Comparison of ENCODE assay signal across 12 mouse cellular contexts in the genomic region with DNA sequence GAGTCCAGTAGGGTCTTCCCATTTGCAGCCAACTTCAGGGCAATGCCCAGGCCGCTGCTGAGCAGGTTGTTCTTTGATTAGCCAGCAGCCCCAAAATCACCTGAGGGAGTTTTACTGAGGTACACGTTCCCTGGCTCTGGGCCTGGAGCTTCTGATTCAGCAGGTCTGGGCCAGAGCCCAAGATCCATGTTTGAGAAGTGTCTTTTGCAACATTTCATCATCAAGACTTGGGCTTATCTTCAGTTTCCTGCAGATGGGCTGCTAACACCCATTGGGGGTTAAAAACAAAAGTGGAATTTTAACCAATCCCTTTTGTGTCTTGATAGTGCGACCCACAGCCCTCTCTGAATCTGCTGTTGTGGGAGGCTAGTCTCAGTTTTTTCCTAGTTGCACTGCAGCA. TPM values are rescaled to one million over a fixed set of nuclear protein-coding genes. Genes with fewer than 3 reads are reported as not detected.
A peak's percentile ranks its signal among the peaks of the same experiment; 100 is the strongest.
DNase-seq lines count a peak whose midpoint lies in the region; ATAC-seq and TF ChIP-seq lines count a peak whose summit lies in the region.
"Had no signal": no experiment of that assay in that cellular context is flagged by ENCODE, and none has a peak within 500 bp of the region (broad histone marks: within the 10 kb centered on the region; RNA-seq: fewer than 3 reads in every experiment).

No protein-coding gene starts in this region.

- H3K9ac ChIP-seq in neural tube, embryonic 15.5 days (replicated peaks), result no peak overlapping the region
- no peak overlapping the region for H3K9ac ChIP-seq in forebrain, embryonic 16.5 days (replicated peaks; ENCODE audit: low read depth, low read length)
- H3K9ac ChIP-seq: forebrain, embryonic 12.5 days; limb, embryonic 13.5 days had no signal

- H3K4me2 ChIP-seq in neural tube, embryonic 15.5 days, result no peak overlapping the region
- H3K4me2 ChIP-seq in forebrain, embryonic 16.5 days (ENCODE audit: low read length), result no peak overlapping the region
- H3K4me2 ChIP-seq: forebrain, embryonic 12.5 days; limb, embryonic 13.5 days had no signal

- H3K4me1 ChIP-seq in neural tube, embryonic 15.5 days, result peaks cover under 1% of the 10 kb centered on the region; the same call in 1 of the 2 replicates
- H3K4me1 ChIP-seq in forebrain, embryonic 16.5 days (replicated peaks; ENCODE audit: control insufficient read depth, insufficient read depth, low read length), result no peaks in the 10 kb centered on the region
- H3K4me1 ChIP-seq: forebrain, embryonic 12.5 days; limb, embryonic 13.5 days had no signal

- H3K27me3 ChIP-seq in neural tube, embryonic 15.5 days (replicated peaks), result no peaks in the 10 kb centered on the region
- H3K27me3 ChIP-seq in forebrain, embryonic 16.5 days (replicated peaks; ENCODE audit: control insufficient read depth, insufficient read depth, low read length), result no peaks in the 10 kb centered on the region
- H3K27me3 ChIP-seq: forebrain, embryonic 12.5 days; limb, embryonic 13.5 days had no signal

- peak; percentile 13 for DNase-seq in gastrocnemius, adult 2 months
- no peak for DNase-seq in gastrocnemius, adult 8-10 months (ENCODE audit: low spot score in 2 of 2)
- DNase-seq in 416B (ENCODE audit: low read depth), result peak; percentile 49
- DNase-seq in brain, adult 2 months (ENCODE audit: low read depth, low spot score), result peak; percentile 58
- DNase-seq: kidney, postnatal 4 days had no signal

- no peak overlapping the region for H3K27ac ChIP-seq in gastrocnemius, adult 2 months
- H3K27ac ChIP-seq in neural tube, embryonic 15.5 days (replicated peaks), result no peak overlapping the region
- H3K27ac ChIP-seq in forebrain, embryonic 16.5 days (ENCODE audit: low read length), result no peak overlapping the region
- H3K27ac ChIP-seq: forebrain, embryonic 12.5 days; limb, embryonic 13.5 days had no signal

- peak; percentile 81 for ATAC-seq in granulocyte monocyte progenitor cell, adult 5-6 weeks (replicated peaks; ENCODE audit: poor library complexity, severe bottlenecking)
- no peak for ATAC-seq in neural tube, embryonic 15.5 days (ENCODE audit: low FRiP score)
- ATAC-seq in forebrain, embryonic 16.5 days, result no peak
- ATAC-seq: CD4-positive, CD25-positive, alpha-beta regulatory T cell, adult 4 months; intestine, postnatal 0 days had no signal

- intact Hi-C loops in gastrocnemius, adult 2 months (cut with DNase I), result no loop called here

- H3K4me3 ChIP-seq in gastrocnemius, adult 2 months, result no peak overlapping the region
- H3K4me3 ChIP-seq in neural tube, embryonic 15.5 days (replicated peaks), result no peak overlapping the region
- H3K4me3 ChIP-seq in forebrain, embryonic 16.5 days (replicated peaks; ENCODE audit: low read length), result no peak overlapping the region
- H3K4me3 ChIP-seq: forebrain, embryonic 12.5 days; limb, embryonic 13.5 days had no signal

- no peak for TF ChIP-seq CTCF in gastrocnemius, adult 2 months (IDR thresholded peaks at IDR 0.05)

- no peaks in the 10 kb centered on the region for H3K9me3 ChIP-seq in neural tube, embryonic 15.5 days (replicated peaks)
- no peaks in the 10 kb centered on the region for H3K9me3 ChIP-seq in forebrain, embryonic 16.5 days (ENCODE audit: control insufficient read depth, low read length)
- H3K9me3 ChIP-seq: forebrain, embryonic 12.5 days; limb, embryonic 13.5 days had no signal

- 84% methylated on average over 3 of the region's 3 CpGs for WGBS in neural tube, embryonic 15.5 days
- WGBS in forebrain, embryonic 16.5 days, result 57% methylated on average over 3 of the region's 3 CpGs

- no peaks in the 10 kb centered on the region for H3K36me3 ChIP-seq in neural tube, embryonic 15.5 days
- H3K36me3 ChIP-seq in forebrain, embryonic 16.5 days (ENCODE audit: control insufficient read depth, insufficient read depth), result no peaks in the 10 kb centered on the region
- H3K36me3 ChIP-seq: forebrain, embryonic 12.5 days; limb, embryonic 13.5 days had no signal

RNA-seq across cellular contexts. Expression of gene Mtm1, which starts 10.3 kb away (rescaled TPM):
- 10 to 100 TPM; 12.9 to 13.9 TPM for total RNA-seq in gastrocnemius, adult 2 months (2021)
- 10 to 100 TPM; 11.7 to 13.9 (median 12.5) TPM for total RNA-seq in gastrocnemius, adult 8-10 months (2022)
- total RNA-seq in granulocyte monocyte progenitor cell, adult 5-6 weeks (2014; fragmentation: Nextera tagmentation), result 26.0 and 28.3 TPM in 2 replicates
- 28.8 and 43.0 TPM in 2 replicates for total RNA-seq in granulocyte monocyte progenitor cell, adult 5-6 weeks (2017)
- polyA plus RNA-seq in neural tube, embryonic 15.5 days (2015; fragmentation: Nextera tagmentation; extraction: Ambion mirVana), result 5.4 and 5.7 TPM in 2 replicates
- polyA plus RNA-seq in forebrain, embryonic 16.5 days (2015; fragmentation: Nextera tagmentation; extraction: Ambion mirVana), result 4.4 and 5.5 TPM in 2 replicates

Comparison
In these comparisons a context has a peak if more than half of its experiments do, and no peak if none do; other contexts are left out.
1. DNase-seq: peak in gastrocnemius, adult 2 months (single experiment), 416B (single experiment) and brain, adult 2 months (single experiment); none in gastrocnemius, adult 8-10 months (0 of 2).